Mouse (Mus musculus) heart, embryonic 16.5 days (tissue): ENCODE measurements around the gene Fbxo46. TPM values are rescaled to one million over a fixed set of nuclear protein-coding genes. Genes with fewer than 3 reads are reported as not detected.

Source experiments
- ATAC-seq: fragments of 200-750 bp; cut with Nextera tagmentation; replicated peaks from 2 replicates; pipeline ENCODE4 v1.8.0; 2017; ENCODE audit warnings: moderate number of reproducible peaks; ENCODE audit not compliant: insufficient read depth, low FRiP score; ENCODE audit errors: extremely low read depth
- H3K27ac ChIP-seq: fragments of 300-500 bp; sonication (generic); 2 replicates; pipeline ENCODE4 v1.5.1; 2014; ENCODE audit warnings: mild to moderate bottlenecking, low read length, control low read depth, moderate library complexity
- H3K27me3 ChIP-seq: fragments of 300-500 bp; sonication (generic); 2 replicates; pipeline ENCODE4 v1.6.1; 2014; ENCODE audit warnings: low read length, mixed read lengths; ENCODE audit not compliant: control insufficient read depth, insufficient read depth
- H3K36me3 ChIP-seq: fragments of 300-500 bp; sonication (generic); 2 replicates; pipeline ENCODE4 v1.6.1; 2014; ENCODE audit not compliant: control insufficient read depth, insufficient read depth
- H3K4me1 ChIP-seq: fragments of 300-500 bp; sonication (generic); 2 replicates; pipeline ENCODE4 v1.6.1; 2014; ENCODE audit warnings: low read length, mixed read lengths; ENCODE audit not compliant: control insufficient read depth, insufficient read depth
- H3K4me2 ChIP-seq: fragments of 300-500 bp; sonication (generic); 2 replicates; pipeline ENCODE4 v1.6.1; 2014; ENCODE audit warnings: low read depth, mild to moderate bottlenecking, control low read depth, low read length
- H3K4me3 ChIP-seq: fragments of 300-500 bp; sonication (generic); 2 replicates; pipeline ENCODE4 v1.5.1; 2014; ENCODE audit warnings: mild to moderate bottlenecking, control low read depth, low read length
- H3K9ac ChIP-seq: fragments of 300-500 bp; sonication (generic); 2 replicates; pipeline ENCODE4 v1.6.1; 2014; ENCODE audit warnings: low read length, control low read depth
- H3K9me3 ChIP-seq: fragments of 300-500 bp; sonication (generic); replicated peaks from 2 replicates; pipeline ENCODE4 v1.6.1; 2016; ENCODE audit warnings: low read length; ENCODE audit not compliant: control insufficient read depth
- WGBS: fragments of 180-500 bp; shearing (Covaris S2); extraction: QIAGEN DNeasy Blood & Tissue Kit; methylation state at CpG from one replicate; pipeline ENCODE4 v1.1.7; 2014; 5-methylcytosine and 5-hydroxymethylcytosine counted together
- polyA plus RNA-seq: library from polyadenylated mRNA; unstranded; fragments of >200 nt; fragmentation: Nextera tagmentation; extraction: Ambion mirVana; gene quantifications from 2 replicates; pipeline ENCODE4 v1.2.1, GENCODE M21; 2015

The Fbxo46 gene
- polyA plus RNA-seq, 1 experiment from 2014 or later, result 9.8 TPM

DNA sequence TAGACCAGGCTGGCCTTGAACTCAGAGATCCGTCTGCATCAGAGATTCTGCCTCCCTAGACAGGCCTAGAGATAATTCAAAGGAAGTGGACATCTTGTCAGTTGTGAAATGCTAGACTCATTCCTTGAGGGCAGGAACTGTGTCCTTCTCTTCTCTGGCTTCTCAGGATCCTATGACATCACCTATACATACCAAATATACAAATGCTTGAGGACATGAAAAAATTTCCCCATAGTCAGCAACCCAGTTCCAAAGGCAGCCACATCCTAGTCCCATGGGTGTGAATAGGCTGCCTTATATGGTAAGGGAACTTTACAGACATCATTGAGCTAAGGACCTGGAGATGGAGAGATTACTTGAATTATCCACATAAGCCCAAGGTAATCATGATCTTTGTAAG lies 10.1 kb upstream of the Fbxo46 start:
- Histone ChIP-seq H3K4me1 (peaks cover 3% of the 10 kb centered on the region; the same call in 1 of the 2 replicates), H3K36me3 (no peaks in the 10 kb centered on the region), H3K4me2 (no peak overlapping the region), H3K9me3 (no peaks in the 10 kb centered on the region), H3K27ac (no peak overlapping the region), H3K9ac (no peak overlapping the region), H3K27me3 (no peaks in the 10 kb centered on the region), H3K4me3 (no peak overlapping the region)
- WGBS, result 90% methylated on average over 1 of the region's 1 CpGs
- no peak for ATAC-seq

DNA sequence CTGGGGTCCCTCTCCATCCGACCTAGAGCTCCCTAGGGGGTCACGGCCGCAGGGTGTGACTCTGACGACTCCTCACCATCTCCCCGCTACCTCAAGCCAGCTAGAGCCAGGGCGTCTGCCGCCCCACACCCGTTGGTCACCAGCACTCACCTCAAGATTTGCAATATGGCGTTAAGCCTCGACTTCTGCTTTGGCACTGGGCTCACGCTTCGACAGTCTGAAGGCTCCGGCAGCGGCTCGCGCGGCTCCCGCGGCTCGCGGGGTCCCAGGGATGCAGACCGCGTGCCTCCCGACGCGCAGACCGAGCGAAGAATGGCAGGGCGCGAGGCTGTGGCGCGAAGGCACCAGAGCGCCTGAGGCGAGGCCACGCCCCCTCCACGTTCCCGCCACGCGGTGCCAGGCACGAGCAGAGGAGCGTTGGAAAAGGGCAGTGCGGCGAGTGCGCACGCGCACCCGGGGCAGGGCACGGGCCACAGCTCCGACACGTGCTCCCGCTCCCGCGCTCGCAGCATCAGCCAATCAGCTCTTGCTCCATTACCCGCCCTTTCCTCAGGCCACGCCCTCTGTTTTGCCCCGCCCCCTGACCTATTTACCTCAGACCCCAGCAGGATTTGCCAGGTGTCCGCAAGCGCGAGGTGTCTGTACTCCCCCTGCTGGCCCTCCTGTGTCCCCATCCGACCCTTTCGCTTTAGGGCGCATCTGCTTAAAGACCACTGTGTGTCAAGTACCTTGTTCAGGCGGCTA lies 1.5 kb upstream of the Fbxo46 start, which contains the start of gene Gm4969:
TSS of gene Gm4969 (minus strand) at position 341 of the 744 bp plus-strand sequence.
- no peaks in the 10 kb centered on the region for H3K36me3 ChIP-seq
- no peaks in the 10 kb centered on the region for H3K27me3 ChIP-seq
- peak within 1 kb of the TSS; percentile 58 for H3K4me2 ChIP-seq
- peak; percentile 23; the same call in 1 of the 2 replicates for ATAC-seq
- H3K9ac ChIP-seq, result no peak within 1 kb of the TSS
- WGBS, result 19% methylated on average over 60 of the region's 64 CpGs
- peaks cover 7% of the 10 kb centered on the region for H3K9me3 ChIP-seq
- H3K27ac ChIP-seq, result no peak within 1 kb of the TSS
- H3K4me1 ChIP-seq, result peaks cover 16% of the 10 kb centered on the region
- peak within 1 kb of the TSS; percentile 39 for H3K4me3 ChIP-seq

GRCm38 (mm10) chr7:19119083-19119482 lies 576 bp upstream of the Fbxo46 start:
- peaks cover 16% of the 10 kb centered on the region for H3K4me1 ChIP-seq
- no peak for ATAC-seq
- no peaks in the 10 kb centered on the region for H3K27me3 ChIP-seq
- H3K27ac ChIP-seq, result no peak overlapping the region
- 91% methylated on average over 8 of the region's 8 CpGs for WGBS
- H3K4me3 ChIP-seq, result no peak overlapping the region
- peak overlapping the region; percentile 19; the same call in 1 of the 2 replicates for H3K4me2 ChIP-seq
- H3K36me3 ChIP-seq, result no peaks in the 10 kb centered on the region
- H3K9ac ChIP-seq, result no peak overlapping the region
- peaks cover 7% of the 10 kb centered on the region for H3K9me3 ChIP-seq

DNA sequence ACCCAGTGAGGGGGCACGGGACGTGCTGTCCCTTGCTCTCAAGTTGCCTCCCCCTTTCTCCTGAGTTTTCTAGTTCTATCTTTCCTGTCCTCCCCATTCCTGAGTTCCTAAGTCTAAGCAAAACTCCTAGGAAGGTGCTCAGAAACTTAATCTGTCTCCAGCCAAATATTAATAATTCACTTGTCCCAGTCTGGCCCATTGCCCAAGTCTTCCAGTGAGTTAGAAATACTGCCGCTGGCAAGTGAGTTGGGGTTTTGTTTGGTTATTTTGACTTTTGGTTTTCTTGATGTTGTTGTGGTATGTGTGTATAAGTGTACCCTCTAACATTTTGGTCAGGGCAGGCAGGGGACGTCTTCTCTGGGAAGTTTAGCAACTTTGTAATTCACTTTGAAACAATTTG lies 2.0 kb downstream of the Fbxo46 start:
- no peaks in the 10 kb centered on the region for H3K36me3 ChIP-seq
- H3K4me2 ChIP-seq, result no peak overlapping the region
- H3K9ac ChIP-seq, result no peak overlapping the region
- no peaks in the 10 kb centered on the region for H3K27me3 ChIP-seq
- no peak overlapping the region for H3K4me3 ChIP-seq
- H3K27ac ChIP-seq, result no peak overlapping the region
- peaks cover 16% of the 10 kb centered on the region for H3K4me1 ChIP-seq
- peaks cover 7% of the 10 kb centered on the region for H3K9me3 ChIP-seq
- ATAC-seq, result no peak
- WGBS, result 87% methylated on average over 4 of the region's 4 CpGs

GRCm38 (mm10) chr7:19124713-19125112 lies 5.1 kb downstream of the Fbxo46 start:
- Histone ChIP-seq H3K4me1 (peaks cover 11% of the 10 kb centered on the region), H3K27me3 (no peaks in the 10 kb centered on the region), H3K36me3 (no peaks in the 10 kb centered on the region), H3K4me2 (no peak overlapping the region), H3K27ac (no peak overlapping the region), H3K9me3 (no peaks in the 10 kb centered on the region), H3K4me3 (no peak overlapping the region), H3K9ac (no peak overlapping the region)
- no peak for ATAC-seq
- 87% methylated on average over 6 of the region's 6 CpGs for WGBS

GRCm38 (mm10) chr7:19127744-19128143 lies 8.1 kb downstream of the Fbxo46 start:
- Histone ChIP-seq H3K4me2 (no peak overlapping the region), H3K9me3 (no peaks in the 10 kb centered on the region), H3K36me3 (no peaks in the 10 kb centered on the region), H3K27ac (no peak overlapping the region), H3K4me3 (no peak overlapping the region), H3K4me1 (peaks cover 9% of the 10 kb centered on the region), H3K27me3 (no peaks in the 10 kb centered on the region), H3K9ac (no peak overlapping the region)
- 85% methylated on average over 5 of the region's 5 CpGs for WGBS
- ATAC-seq, result no peak

- ATAC-seq, result no peak
These were observed 9.7 kb downstream of the Fbxo46 start for GRCm38 (mm10) chr7:19129396-19129795.

DNA sequence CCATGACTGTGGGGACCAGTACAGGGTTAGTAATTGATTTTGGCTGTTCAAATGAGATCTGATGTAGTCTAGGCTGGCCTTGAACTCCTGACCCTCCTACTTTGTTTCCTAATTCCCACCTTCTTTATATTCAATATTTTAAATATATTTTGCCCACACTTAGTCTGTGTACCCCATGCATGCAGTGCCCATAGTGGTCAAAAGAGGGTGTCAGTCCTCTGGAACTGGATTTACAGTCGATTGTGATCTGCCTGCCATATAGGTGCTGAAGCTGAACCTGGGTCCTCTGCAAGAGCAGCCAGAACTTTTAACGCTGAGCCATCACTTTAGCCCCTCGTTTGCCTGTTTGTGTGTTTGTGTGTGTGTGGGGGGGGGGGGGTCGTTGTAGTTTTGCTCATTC lies 11.0 kb downstream of the Fbxo46 start:
- H3K27ac ChIP-seq, result peak overlapping the region; percentile 91
- peaks cover 7% of the 10 kb centered on the region for H3K36me3 ChIP-seq
- 26% methylated on average over 4 of the region's 4 CpGs for WGBS
- H3K9ac ChIP-seq, result peak overlapping the region; percentile 70
- peak overlapping the region; percentile 63 for H3K4me3 ChIP-seq
- no peaks in the 10 kb centered on the region for H3K27me3 ChIP-seq
- H3K9me3 ChIP-seq, result no peaks in the 10 kb centered on the region
- no peak for ATAC-seq
- H3K4me1 ChIP-seq, result peaks cover 9% of the 10 kb centered on the region
- H3K4me2 ChIP-seq, result peak overlapping the region; percentile 79

More at GRCm38 (mm10) chr7:19129396-19129795, 9.7 kb downstream of the Fbxo46 start:
- Histone ChIP-seq H3K4me3 (no peak overlapping the region), H3K27me3 (no peaks in the 10 kb centered on the region), H3K27ac (no peak overlapping the region), H3K4me2 (no peak overlapping the region), H3K4me1 (peaks cover 9% of the 10 kb centered on the region), H3K9ac (no peak overlapping the region), H3K36me3 (no peaks in the 10 kb centered on the region; the same call in 1 of the 2 replicates), H3K9me3 (no peaks in the 10 kb centered on the region)
- WGBS, result 88% methylated on average over 5 of the region's 5 CpGs

DNA sequence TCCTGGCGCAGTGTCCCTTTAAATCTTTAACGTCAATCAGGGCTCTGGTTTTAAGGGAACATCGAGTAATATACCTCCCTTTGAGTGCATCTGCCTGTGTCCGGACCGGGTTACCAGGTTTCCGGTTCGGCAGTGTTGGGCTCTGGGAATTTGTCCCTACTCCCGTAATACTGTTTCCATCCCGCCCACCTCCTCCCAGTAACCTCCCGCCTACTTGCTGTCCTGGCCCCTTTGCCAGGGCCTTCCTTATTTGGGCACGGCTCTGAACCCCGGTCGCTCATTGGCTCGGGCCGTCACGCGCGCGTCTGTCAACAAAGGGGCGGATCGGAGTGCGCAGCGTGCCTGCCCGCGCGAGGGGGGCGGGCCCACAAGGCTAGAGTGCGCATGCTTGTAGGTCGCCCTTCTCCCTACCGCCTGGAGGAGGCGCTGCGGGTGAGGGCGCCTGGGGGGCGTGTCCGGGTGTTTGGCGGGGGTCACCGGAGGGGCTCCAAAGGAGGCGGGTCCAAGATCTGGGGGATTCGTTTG lies 11.7 kb downstream of the Fbxo46 start:
- Histone ChIP-seq H3K9me3 (no peaks in the 10 kb centered on the region), H3K27ac (peak overlapping the region; percentile 91), H3K4me2 (peak overlapping the region; percentile 79), H3K9ac (peak overlapping the region; percentile 70), H3K4me1 (peaks cover 9% of the 10 kb centered on the region), H3K4me3 (peak overlapping the region; percentile 63), H3K36me3 (peaks cover 15% of the 10 kb centered on the region), H3K27me3 (no peaks in the 10 kb centered on the region)
- peak; percentile 100 for ATAC-seq
- WGBS, result under 1% methylated on average over 39 of the region's 39 CpGs
